Mouse (Mus musculus) intestine, postnatal 0 days (tissue): ENCODE results near the gene Zdhhc9. TPM values are rescaled to one million over a fixed set of nuclear protein-coding genes. Genes with fewer than 3 reads are reported as not detected.

Experiments used
- ATAC-seq: fragments of 200-750 bp; cut with Nextera tagmentation; 2 replicates; pipeline ENCODE4 v1.8.0; 2017; ENCODE audit warnings: mild to moderate bottlenecking, moderate TSS enrichment, moderate library complexity
- H3K27ac ChIP-seq: fragments of 300-500 bp; sonication (generic); 2 replicates; pipeline ENCODE4 v1.5.1; 2014; ENCODE audit warnings: mild to moderate bottlenecking, low read depth, low read length, moderate library complexity
- H3K27me3 ChIP-seq: fragments of 300-500 bp; sonication (generic); replicated peaks from 2 replicates; pipeline ENCODE4 v1.6.1; 2014; ENCODE audit warnings: low read length, mixed read lengths; ENCODE audit not compliant: control insufficient read depth, insufficient read depth
- H3K36me3 ChIP-seq: fragments of 300-500 bp; sonication (generic); 2 replicates; pipeline ENCODE4 v1.6.1; 2014; ENCODE audit warnings: mild to moderate bottlenecking, moderate library complexity; ENCODE audit not compliant: control insufficient read depth, insufficient read depth
- H3K4me1 ChIP-seq: fragments of 300-500 bp; sonication (generic); replicated peaks from 2 replicates; pipeline ENCODE4 v1.6.1; 2014; ENCODE audit warnings: antibody characterized with exemption, low read length, mixed read lengths; ENCODE audit not compliant: control insufficient read depth, insufficient read depth
- H3K4me2 ChIP-seq: fragments of 300-500 bp; sonication (generic); replicated peaks from 2 replicates; pipeline ENCODE4 v1.6.1; 2014; ENCODE audit warnings: low read depth, mild to moderate bottlenecking, moderate library complexity
- H3K4me3 ChIP-seq: fragments of 300-500 bp; sonication (generic); 2 replicates; pipeline ENCODE4 v1.5.1; 2014; ENCODE audit warnings: low read depth, low read length
- H3K9ac ChIP-seq: fragments of 300-500 bp; sonication (generic); 2 replicates; pipeline ENCODE4 v1.6.1; 2014; ENCODE audit warnings: mild to moderate bottlenecking, low read depth, low read length
- H3K9me3 ChIP-seq: fragments of 300-500 bp; sonication (generic); 2 replicates; pipeline ENCODE4 v1.6.1; 2016; ENCODE audit warnings: mixed run types; ENCODE audit not compliant: control insufficient read depth
- CTCF ChIP-seq: sonication (generic); IDR thresholded peaks from 2 replicates; pipeline ENCODE4 v1.5.1; 2016; ENCODE audit warnings: low read depth, mild to moderate bottlenecking, control low read depth, antibody characterized with exemption, moderate library complexity
- WGBS: fragments of 180-500 bp; shearing (Covaris S2); extraction: QIAGEN DNeasy Blood & Tissue Kit; methylation state at CpG from one replicate; pipeline ENCODE4 v1.1.7; 2014; 5-methylcytosine and 5-hydroxymethylcytosine counted together
- polyA plus RNA-seq: library from polyadenylated mRNA; unstranded; fragments of >200 nt; fragmentation: Nextera tagmentation; extraction: Ambion mirVana; gene quantifications from 2 replicates; pipeline ENCODE4 v1.2.1, GENCODE M21; 2015

The Zdhhc9 gene
- polyA plus RNA-seq, 1 experiment from 2014 or later: 11.7 TPM

DNA sequence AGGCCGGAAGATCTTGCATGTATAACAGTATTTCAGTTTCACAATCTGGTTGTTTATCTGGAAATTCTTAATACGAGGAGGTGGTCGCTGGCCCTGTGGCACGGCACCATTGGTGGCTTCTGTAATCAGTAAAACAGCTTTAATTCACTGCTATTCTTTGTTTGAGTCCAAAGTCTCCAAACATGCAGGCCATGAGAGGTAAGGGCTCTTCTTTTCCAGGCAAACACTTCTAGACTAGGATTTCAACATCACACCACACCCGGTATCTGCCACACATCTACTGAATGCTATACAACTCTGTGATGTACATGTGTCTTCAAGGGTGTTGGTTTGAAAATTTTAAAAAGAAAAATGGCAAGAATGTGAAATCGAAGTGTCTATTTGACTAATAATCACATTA, 17.4 kb downstream of the Zdhhc9 start:
- Histone ChIP-seq H3K9me3 (no peaks in the 10 kb centered on the region), H3K4me3 (no peak overlapping the region), H3K27me3 (no peaks in the 10 kb centered on the region), H3K27ac (no peak overlapping the region), H3K4me1 (no peaks in the 10 kb centered on the region), H3K9ac (no peak overlapping the region), H3K4me2 (no peak overlapping the region), H3K36me3 (peaks cover 3% of the 10 kb centered on the region; the same call in 1 of the 2 replicates)
- WGBS: 62% methylated on average over 6 of the region's 6 CpGs
- no peak for ATAC-seq
- no peak for TF ChIP-seq CTCF

DNA sequence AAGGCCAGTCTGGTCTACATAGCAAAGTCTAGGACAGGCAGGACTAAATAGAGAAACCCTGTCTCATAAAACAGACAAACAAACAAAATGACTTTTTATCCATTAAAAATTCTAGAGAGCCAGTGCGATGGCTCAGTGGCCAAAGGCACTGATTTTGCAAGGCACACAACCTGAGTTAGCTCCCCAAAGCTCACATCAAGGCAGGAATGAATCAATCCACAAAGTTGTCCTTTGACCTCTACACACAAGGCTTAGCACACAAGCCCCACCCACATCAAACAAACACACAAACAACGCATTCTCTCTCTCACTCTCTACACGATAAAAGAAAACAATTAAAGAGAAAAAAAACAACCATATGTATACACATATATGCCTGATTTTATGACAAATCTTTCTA, 24.0 kb downstream of the Zdhhc9 start:
- Histone ChIP-seq H3K4me1 (no peaks in the 10 kb centered on the region), H3K27ac (no peak overlapping the region), H3K36me3 (peaks cover 7% of the 10 kb centered on the region; the same call in 1 of the 2 replicates), H3K27me3 (no peaks in the 10 kb centered on the region), H3K9me3 (no peaks in the 10 kb centered on the region), H3K4me3 (no peak overlapping the region), H3K4me2 (no peak overlapping the region), H3K9ac (no peak overlapping the region)
- no peak for TF ChIP-seq CTCF
- ATAC-seq: no peak
- WGBS: 67% methylated on average over 3 of the region's 3 CpGs

DNA sequence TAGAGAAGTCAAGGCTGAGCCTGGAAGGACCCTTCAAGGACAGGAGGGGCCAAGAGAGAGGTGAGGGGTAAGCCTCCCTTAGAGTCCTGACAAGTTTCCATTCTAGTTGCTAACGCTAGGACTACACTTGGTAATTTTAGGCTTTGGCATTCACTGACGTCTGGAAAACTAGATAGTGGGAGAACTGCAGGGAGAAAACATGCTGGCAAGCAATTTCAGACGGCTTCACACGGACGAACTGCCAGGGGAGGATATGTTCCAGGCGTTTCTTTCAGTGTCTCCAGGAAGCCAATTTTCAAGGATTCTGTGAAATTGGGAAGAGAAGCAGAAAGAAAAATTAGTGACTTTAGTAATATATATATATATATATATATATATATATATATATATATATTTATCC, 26.8 kb downstream of the Zdhhc9 start:
- Histone ChIP-seq H3K4me2 (no peak overlapping the region), H3K9me3 (no peaks in the 10 kb centered on the region), H3K27me3 (no peaks in the 10 kb centered on the region), H3K9ac (no peak overlapping the region), H3K27ac (no peak overlapping the region), H3K36me3 (peaks cover 12% of the 10 kb centered on the region; the same call in 1 of the 2 replicates), H3K4me1 (no peaks in the 10 kb centered on the region), H3K4me3 (no peak overlapping the region)
- no peak for ATAC-seq
- 85% methylated on average over 6 of the region's 6 CpGs for WGBS
- TF ChIP-seq CTCF: no peak

DNA sequence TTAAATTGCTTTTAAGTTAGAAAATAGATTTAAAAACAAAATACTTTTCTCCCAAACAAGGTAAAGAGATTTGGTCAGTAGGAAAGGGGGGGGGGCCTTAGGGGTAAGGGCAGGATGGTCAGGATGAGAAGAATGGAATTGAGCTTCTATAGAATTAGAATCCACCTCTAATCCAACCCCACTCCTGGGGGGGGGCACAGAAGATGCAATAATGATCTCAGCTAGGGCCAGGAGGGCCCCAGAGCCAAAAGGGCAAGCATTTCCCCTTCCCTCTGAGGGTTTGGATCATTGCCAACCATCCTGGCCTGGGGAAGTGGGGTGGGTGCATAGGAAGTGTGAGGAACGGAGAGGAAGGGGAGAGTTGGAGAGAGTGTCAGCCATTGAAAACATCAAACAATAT, 38.3 kb downstream of the Zdhhc9 start:
- Histone ChIP-seq H3K4me3 (no peak overlapping the region), H3K27me3 (no peaks in the 10 kb centered on the region), H3K9me3 (no peaks in the 10 kb centered on the region), H3K27ac (no peak overlapping the region), H3K36me3 (0 out of 2 replicates have a peak, but pooled peaks cover 3% of the 10 kb centered on the region), H3K4me1 (no peaks in the 10 kb centered on the region), H3K9ac (no peak overlapping the region), H3K4me2 (no peak overlapping the region)
- no peak for TF ChIP-seq CTCF
- 29% methylated on average over 1 of the region's 1 CpGs for WGBS
- no peak for ATAC-seq

DNA sequence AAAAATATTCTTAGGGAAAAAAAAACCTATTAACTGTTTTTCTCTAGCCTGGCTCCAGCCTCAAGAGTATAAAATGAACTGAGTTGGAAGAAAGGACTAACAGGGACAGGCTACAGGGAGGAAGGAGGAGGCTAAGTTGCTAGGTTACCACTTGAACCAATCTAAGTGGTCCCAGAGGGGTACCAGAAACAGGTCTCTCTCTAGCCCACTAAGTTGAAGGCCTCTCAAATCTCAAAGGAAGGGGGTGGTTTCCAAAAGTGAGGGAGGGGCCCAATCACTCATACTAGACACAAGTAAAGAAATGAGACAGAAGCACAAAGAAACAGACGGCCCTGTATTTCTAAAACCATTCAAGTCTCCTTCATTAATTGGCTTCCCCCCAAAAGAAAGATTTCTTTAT, 38.8 kb downstream of the Zdhhc9 start:
- H3K9me3 ChIP-seq: no peaks in the 10 kb centered on the region
- H3K27ac ChIP-seq: no peak overlapping the region
- WGBS: 79% methylated on average over 1 of the region's 1 CpGs
- no peak overlapping the region for H3K4me3 ChIP-seq
- H3K27me3 ChIP-seq: no peaks in the 10 kb centered on the region
- no peak for TF ChIP-seq CTCF
- 0 out of 2 replicates have a peak, but pooled peaks cover 3% of the 10 kb centered on the region for H3K36me3 ChIP-seq
- no peaks in the 10 kb centered on the region for H3K4me1 ChIP-seq
- ATAC-seq: no peak
- no peak overlapping the region for H3K4me2 ChIP-seq
- no peak overlapping the region for H3K9ac ChIP-seq

DNA sequence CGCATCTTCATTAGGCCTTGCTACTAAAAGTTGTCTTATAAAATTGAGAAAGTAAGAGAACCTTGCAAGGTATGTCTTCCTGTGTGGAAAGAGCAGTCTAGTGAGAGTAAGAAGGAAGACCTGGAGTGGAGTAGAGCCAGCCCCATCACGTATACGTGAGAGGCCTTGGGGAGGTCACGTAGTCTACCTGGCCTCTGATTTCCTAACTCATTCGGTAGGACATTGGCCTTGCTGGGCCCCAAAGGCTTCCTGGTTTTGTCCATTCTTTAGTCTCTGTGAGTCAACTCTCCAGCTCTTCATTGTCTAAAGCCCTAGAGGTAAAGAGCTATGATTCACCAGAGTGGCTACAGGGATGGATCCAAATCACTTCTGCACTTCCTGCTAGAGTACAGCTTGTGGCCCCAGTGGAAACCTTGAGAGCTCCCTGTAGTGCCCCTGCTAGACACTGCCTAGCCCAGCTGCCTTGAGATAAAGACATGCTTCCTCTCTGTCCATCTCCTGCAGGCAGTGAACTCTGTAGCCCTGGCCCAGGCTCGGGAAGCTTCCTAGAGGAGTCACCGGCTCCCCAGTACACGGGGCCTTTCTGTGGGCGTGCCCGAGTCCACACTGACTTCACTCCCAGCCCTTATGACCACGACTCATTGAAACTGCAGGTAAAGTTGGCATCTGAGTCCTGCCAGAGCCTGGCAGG, 50.3 kb downstream of the Zdhhc9 start:
- WGBS: 63% methylated on average over 11 of the region's 11 CpGs
- Histone ChIP-seq H3K4me2 (no peak overlapping the region), H3K9me3 (no peaks in the 10 kb centered on the region), H3K27ac (peak overlapping the region; percentile 15; the same call in 1 of the 2 replicates), H3K36me3 (no peaks in the 10 kb centered on the region), H3K27me3 (no peaks in the 10 kb centered on the region), H3K4me1 (no peaks in the 10 kb centered on the region), H3K4me3 (no peak overlapping the region), H3K9ac (no peak overlapping the region)
- peak; percentile 85 for ATAC-seq
- TF ChIP-seq CTCF: no peak
